ENCODE assay signal across 7 mouse cellular contexts in genomic region chr13:23285191-23285920, GRCm38 (mm10). TPM values are rescaled to one million over a fixed set of nuclear protein-coding genes. Genes with fewer than 3 reads are reported as not detected.
DNase-seq lines count a peak whose midpoint lies in the region; ATAC-seq lines count a peak whose summit lies in the region.

No protein-coding gene starts in this region.

- DNase-seq in left cerebral cortex, postnatal 25 days (ENCODE audit: low spot score in 2 of 2): peak; percentile 63 to 72
- no peak for DNase-seq in left cerebral cortex, adult 11 months (ENCODE audit: low spot score)
- DNase-seq in urinary bladder, adult 18-20 months (ENCODE audit: low spot score in 2 of 2): no peak
- DNase-seq in adrenal gland, postnatal 10 days: no peak

- H3K4me1 ChIP-seq in brown adipose tissue, adult 24 weeks (ENCODE audit: control insufficient read depth, insufficient read depth, insufficient read length, low read length): no peaks in the 10 kb centered on the region

- no peak overlapping the region for H3K27ac ChIP-seq in brown adipose tissue, adult 24 weeks (replicated peaks; ENCODE audit: low read depth, low read length)

- H3K4me3 ChIP-seq in brown adipose tissue, adult 24 weeks (ENCODE audit: insufficient read depth, low read depth, low read length): peak overlapping the region; percentile 37; the same call in 1 of the 2 replicates

- peak; percentile 3; the same call in 1 of the 2 replicates for ATAC-seq in granulocyte monocyte progenitor cell, adult 5-6 weeks (replicated peaks; ENCODE audit: poor library complexity, severe bottlenecking)
- ATAC-seq in megakaryocyte-erythroid progenitor cell, adult 5-6 weeks (replicated peaks; ENCODE audit: low FRiP score, low TSS enrichment, poor library complexity, severe bottlenecking): peak; percentile 61

- intact Hi-C loops in left cerebral cortex, postnatal 25 days (cut with DNase I): loop anchor here (2.0 kb wide), 1 partner anchor 13 kb away; no protein-coding TSS in a partner anchor

RNA-seq across cellular contexts. Expression of gene Vmn1r223, which starts 38.4 kb away (rescaled TPM):
- not detected for total RNA-seq in left cerebral cortex, postnatal 25 days (2021)
- polyA plus RNA-seq in brown adipose tissue, adult 24 weeks (2012; ENCODE audit: insufficient read depth, insufficient read length, missing spikeins): not detected in 2 replicates
- total RNA-seq in granulocyte monocyte progenitor cell, adult 5-6 weeks (2014; fragmentation: Nextera tagmentation): not detected in 2 replicates
- not detected in 2 replicates for total RNA-seq in granulocyte monocyte progenitor cell, adult 5-6 weeks (2017)
- total RNA-seq in megakaryocyte-erythroid progenitor cell, adult 5-6 weeks (2014; fragmentation: Nextera tagmentation): not detected in 2 replicates
- total RNA-seq in megakaryocyte-erythroid progenitor cell, adult 5-6 weeks (2017): not detected in 2 replicates
- not detected for total RNA-seq in adrenal gland, postnatal 10 days (2021)

RNA-seq across cellular contexts. Expression of gene Vmn1r222, which starts 49.6 kb away (rescaled TPM):
- not detected for total RNA-seq in left cerebral cortex, postnatal 25 days (2021)
- not detected in 2 replicates for polyA plus RNA-seq in brown adipose tissue, adult 24 weeks (2012; ENCODE audit: insufficient read depth, insufficient read length, missing spikeins)
- not detected in 2 replicates for total RNA-seq in granulocyte monocyte progenitor cell, adult 5-6 weeks (2014; fragmentation: Nextera tagmentation)
- not detected in 2 replicates for total RNA-seq in granulocyte monocyte progenitor cell, adult 5-6 weeks (2017)
- total RNA-seq in megakaryocyte-erythroid progenitor cell, adult 5-6 weeks (2014; fragmentation: Nextera tagmentation): not detected in 2 replicates
- total RNA-seq in megakaryocyte-erythroid progenitor cell, adult 5-6 weeks (2017): not detected in 2 replicates
- total RNA-seq in adrenal gland, postnatal 10 days (2021): not detected

Comparison
In these comparisons a context has a peak if more than half of its experiments do, and no peak if none do; other contexts are left out.
1. DNase-seq: peak in left cerebral cortex, postnatal 25 days (2 of 2); none in left cerebral cortex, adult 11 months (single experiment), urinary bladder, adult 18-20 months (0 of 2) and adrenal gland, postnatal 10 days (single experiment).